Mouse (Mus musculus): ENCODE measurements around the gene Gm9780.
"Not testable (repeated sequence)": the region's sequence is repeated elsewhere in the genome, so short reads cannot be mapped to it uniquely, and the experiment has no call there.

DNA sequence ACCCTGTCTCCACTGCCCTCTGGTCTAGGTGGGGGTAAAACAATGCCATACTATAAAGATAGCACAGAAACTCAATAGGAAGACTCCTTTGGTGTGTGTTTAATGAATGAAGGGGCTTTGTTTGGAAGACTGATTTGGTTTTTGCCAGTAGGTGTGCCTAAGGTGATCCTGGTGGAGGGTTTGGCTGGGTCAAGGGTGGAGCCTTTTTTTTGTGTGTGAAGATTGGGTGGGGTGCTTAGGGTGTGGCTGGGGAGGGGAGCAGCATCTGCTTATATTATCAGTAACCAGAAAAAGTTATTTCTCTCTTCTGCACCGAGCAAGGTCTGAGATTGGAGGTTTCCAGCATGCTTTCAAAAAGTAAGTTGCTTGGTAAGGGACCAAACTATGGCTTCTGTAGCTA, 39.5 kb upstream of the Gm9780 start, which contains the start of gene Cphx3:
- TF ChIP-seq CTCF (IDR thresholded peaks at IDR 0.05; ENCODE audit: low read depth, low read length); POLR2A (IDR thresholded peaks at IDR 0.05; ENCODE audit: borderline replicate concordance, low read depth, low read length): not testable (repeated sequence)
